Mouse (Mus musculus): ENCODE results near the gene Clec1b.

The Clec1b gene

DNA sequence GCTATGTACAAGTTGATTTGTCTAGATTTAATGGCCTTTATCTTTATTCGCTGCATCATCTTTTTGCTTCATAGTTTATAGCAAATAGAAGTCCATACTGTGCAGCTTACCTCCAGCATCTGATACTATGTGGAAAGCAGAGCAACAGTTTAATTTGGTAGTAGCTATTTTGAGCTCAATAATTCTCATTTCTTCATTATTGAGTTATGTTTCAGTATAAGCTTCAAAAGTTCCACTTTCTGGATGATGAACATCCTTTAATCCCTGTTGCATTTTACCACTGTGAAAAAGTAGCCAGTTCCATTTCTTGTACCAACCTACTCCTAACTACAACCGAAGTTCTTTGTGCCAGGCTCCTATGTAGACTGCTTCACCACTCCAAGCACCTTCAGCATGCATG, 11.5 kb downstream of the Clec1b start, which contains the start of gene Clec9a:
Gene Clec9a, plus strand, starts transcription at position 301 of the 400 bp plus-strand sequence.
- DNase-seq (ENCODE audit: low read depth, low spot score): no peak

DNA sequence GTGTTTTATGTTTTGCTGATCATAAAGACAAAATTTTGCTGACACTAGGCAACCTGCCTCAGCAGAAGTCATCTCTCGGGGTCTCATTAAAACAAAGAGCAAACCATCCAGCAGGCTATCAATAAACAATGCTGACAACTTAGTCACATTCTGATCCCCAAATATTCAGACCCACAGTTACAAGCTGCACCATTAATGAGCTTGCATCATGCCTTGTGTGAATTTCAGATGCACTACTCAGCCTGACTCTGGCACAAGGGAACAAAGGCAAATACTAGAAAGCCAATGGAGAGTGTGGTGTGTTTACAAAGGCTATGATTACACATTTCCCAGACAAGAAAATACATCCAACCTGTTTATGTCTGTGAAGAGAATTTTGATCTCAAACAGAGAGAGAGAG, 17.1 kb downstream of the Clec1b start:
- DNase-seq (ENCODE audit: low read depth, low spot score): no peak

DNA sequence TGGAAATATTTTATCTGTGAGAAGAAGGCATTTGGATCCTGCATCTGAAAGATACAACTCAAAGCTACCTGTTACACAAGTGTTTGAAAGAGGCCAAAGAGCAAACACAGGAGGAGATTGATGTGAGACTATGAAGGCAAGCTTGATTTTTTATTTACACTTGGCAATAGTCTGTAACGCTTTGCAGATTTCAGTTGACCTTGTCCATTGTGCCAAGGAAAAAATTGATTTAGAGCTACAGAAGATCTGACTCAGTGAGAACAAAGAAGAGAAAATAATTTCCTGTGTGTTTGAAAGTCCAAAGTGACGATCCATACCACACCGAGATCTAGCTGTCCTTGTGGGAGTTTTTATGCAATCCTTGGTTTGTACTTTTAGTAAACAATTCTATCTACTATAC, 25.2 kb downstream of the Clec1b start:
- DNase-seq (ENCODE audit: low read depth, low spot score): no peak

DNA sequence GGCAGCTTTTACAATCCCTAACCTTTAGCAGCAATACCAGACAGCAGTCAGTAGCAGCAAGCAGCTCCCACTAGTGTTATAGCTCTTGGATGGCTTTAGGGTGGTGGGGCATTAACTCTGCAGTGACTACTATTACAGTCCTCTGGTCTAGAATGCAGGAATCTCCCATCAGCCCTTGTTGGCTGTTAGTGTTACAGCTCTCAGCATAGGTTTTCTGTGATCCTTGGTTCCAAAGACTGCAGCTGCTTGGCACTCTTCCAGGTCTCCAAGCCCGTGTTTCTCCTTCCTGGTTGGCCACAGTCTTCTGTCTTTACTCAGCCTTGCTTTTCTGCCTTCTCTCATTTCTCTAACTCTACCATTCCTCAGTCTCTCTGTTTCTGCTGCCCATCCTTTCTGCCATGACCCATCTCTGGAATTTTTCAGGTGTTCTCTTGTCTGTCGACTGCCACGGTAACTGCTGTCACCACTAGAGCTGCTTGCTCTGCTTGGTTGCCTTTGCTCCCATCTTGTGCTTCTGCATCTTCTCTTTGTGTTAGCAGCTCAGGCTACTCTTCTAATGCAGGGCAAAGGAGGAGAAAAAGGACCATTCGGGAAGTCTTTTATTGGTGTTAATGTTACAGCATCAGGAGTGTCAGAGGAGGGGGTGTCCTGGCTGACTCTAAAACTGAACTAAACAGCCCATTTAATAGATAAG, 26.1 kb downstream of the Clec1b start:
- DNase-seq (ENCODE audit: low read depth, low spot score): no peak

DNA sequence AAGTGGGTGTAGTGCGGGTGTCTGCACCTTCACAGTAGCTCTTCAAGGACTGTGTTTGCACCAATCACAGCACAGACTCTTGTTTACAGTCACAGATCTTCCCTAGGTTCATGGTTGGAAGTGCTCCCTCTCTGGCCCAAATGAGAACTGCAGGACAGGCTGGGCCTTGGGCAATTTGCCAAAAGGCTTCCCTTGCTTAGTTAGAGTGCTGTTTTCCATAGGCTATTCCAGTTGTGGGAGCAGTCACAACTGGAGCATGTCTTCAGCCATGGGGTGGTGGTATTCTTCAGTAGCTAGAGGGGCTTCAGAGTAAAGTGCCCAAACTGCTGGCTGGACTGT, 26.6 kb downstream of the Clec1b start:
- peak; percentile 70 for DNase-seq (ENCODE audit: low read depth, low spot score)

DNA sequence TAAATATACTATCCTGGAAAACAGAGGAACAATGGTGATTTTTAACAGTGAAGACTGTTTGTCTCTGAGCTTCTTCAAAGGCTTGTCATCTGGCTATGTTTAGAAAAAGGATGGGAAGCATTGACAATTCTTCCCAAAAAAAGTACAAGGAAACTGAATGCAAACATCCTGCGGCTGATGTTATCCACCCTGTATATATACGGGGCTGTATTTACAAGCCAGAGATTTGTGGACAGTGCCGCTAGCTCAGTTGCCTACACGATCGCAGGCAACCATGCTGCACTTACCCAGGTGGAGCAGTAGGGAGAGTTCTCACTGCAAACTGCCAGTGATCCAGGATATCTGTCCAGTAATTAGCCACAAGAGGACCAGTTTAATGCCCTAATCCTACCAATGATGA, 28.1 kb downstream of the Clec1b start:
- DNase-seq (ENCODE audit: low read depth, low spot score): no peak

DNA sequence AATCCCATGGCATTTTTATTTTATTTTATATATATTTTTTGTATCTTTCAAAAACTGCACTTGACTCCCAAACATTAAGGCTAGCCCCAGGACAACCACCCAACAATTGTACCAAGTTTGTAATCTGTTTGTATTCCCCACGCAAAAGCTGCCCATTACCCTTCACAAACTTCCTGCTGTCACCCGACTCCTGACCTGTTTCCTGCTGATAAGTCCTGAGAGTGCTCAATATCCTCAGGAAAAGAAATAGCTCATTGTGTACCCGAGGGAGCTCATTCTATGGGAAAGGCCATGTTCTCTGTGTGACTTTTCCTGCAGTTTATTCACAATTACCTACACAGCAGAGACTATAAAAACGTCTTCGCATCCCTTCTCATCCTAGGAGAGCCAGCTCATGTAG, 28.7 kb downstream of the Clec1b start:
- no peak for DNase-seq (ENCODE audit: low read depth, low spot score)

DNA sequence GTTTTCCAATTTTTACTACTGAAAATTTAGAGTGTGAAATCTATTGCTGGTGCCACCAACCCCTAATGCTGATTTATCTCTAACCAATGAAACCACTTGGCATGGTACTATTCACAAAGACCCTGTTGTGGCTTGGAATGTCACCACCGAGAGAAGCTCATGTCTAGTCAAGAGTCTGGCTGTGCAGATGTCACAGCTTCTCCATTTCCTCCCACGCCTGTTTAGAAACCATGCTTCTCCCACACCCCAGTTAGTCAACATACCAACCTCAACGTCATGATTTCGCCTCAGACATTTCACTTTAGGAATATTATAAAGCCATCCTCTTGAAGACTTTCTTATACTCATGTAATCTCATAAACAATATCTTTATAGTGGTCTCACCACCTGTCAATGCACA, 30.2 kb downstream of the Clec1b start:
- DNase-seq (ENCODE audit: low read depth, low spot score): no peak

DNA sequence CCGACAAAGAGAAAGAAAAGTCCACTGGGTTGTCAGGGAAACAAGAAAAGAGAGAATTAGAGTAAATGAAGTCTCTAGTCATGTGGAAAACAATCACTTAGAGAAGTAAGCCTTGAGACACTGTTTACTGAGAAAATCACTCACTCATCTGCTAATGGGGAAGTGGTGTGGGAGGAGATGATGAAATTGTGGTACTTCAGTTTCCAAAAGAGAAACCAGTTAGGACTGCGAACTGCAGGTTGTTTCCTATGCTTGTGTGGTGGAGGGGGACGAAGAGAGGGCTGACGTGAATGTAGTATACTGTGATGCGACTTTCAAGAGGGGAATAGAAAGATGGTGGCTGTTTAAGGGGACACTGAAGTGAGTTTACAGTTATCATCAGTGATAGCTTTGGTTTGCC, 37.1 kb downstream of the Clec1b start:
- DNase-seq (ENCODE audit: low read depth, low spot score): no peak

DNA sequence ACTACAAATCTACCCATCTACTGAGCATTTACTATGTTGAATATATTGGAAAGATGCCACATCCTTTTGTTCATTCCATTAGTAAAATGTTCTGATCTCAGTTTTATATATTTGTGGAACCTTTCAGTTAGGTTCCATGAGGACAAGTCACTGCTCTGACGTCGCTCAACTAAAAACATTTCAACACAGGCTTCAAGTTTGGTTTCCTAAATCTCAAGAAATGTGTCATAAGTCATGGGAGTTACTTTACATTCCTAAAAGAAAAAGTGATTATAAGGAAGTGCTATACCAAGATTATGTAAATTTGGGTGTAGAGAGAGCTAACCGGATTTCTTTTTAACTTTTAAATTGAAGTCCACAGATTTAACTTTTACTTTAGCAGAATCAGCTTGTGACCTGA, 38.9 kb downstream of the Clec1b start:
- no peak for DNase-seq (ENCODE audit: low read depth, low spot score)

DNA sequence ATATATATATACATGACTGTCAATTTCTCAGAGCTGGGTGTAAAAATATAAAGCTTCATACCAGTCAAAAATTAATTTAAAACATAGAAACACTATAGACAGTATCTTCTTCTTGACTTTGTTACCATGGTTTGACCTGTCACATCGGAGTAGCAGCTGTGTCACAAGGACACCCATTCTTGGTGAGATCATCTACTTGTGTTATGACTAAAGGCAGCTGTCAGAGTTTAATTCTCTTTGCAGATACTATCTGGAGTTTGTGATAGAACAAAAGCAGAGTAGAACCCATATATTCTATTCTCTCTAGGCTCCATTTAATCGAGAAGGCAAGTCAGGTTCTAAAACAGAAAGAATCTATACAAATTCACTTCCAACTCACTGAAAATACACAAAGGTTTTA, 40.9 kb downstream of the Clec1b start:
- no peak for DNase-seq (ENCODE audit: low read depth, low spot score)

DNA sequence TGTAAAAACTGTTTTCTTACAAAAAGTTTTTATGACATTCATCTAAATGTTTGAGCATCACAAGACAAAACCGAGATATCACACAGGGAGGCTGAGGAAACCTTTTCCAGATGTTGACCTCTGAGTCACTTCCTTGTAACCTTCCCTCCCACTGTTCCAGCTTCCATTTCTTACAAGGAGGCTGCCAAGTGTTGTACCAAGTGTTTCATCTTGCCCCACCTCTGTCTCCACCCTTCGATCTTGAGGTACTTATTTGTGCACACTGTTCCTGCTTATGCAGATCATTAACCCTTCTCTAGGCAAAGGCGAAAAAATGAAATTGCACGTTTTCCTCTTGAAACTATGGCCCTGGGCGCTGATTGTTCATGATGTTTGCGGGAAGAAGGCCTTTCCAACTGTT, 52.6 kb downstream of the Clec1b start:
- no peak for DNase-seq (ENCODE audit: low read depth, low spot score)

DNA sequence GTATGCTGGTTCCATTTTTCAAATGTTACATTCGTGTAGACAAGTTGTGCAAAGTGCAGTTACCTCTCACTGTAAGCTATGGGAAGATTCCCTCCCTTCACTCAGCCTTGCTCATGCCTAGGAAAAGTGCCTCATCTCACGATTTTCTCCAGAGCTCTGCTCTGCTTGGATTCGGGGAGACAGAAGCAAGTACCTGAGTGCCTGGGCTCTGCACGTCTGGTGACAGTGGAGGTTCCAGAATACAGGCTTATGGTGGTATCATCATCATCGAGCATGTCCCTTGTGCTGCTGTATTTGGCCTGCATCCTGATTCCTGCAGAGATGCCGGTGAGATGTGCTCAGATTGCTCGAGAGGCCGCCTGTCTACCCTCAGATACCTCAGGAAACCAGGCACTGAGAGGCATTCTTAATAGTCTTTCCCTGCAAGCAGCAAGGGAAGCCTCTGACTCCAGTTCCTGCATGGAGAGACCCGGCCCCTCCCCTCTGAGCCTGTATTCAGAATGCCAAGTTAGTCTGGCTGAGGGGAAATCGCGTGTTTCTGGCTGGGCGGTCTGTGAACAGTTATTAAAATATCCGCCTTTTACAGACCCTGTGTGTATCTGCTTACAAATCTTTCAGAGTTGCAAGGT, 54.4 kb downstream of the Clec1b start, which contains the start of gene Clec1a:
Gene Clec1a, minus strand, starts transcription at position 590 of the 629 bp plus-strand sequence.
- DNase-seq (ENCODE audit: low read depth, low spot score): no peak
